Mouse (Mus musculus) erythroblast, adult 5-6 weeks (primary cell): ENCODE measurements around the gene Lhb. TPM values are rescaled to one million over a fixed set of nuclear protein-coding genes. Genes with fewer than 3 reads are reported as not detected.
A peak's percentile ranks its signal among the peaks of the same experiment; 100 is the strongest.
"Not testable (repeated sequence)": the region's sequence is repeated elsewhere in the genome, so short reads cannot be mapped to it uniquely, and the experiment has no call there.

Source experiments
- ATAC-seq: replicated peaks from 2 replicates; pipeline ENCODE4 v1.8.0; 2016; ENCODE audit warnings: moderate number of reproducible peaks, mild to moderate bottlenecking, moderate TSS enrichment, inconsistent platforms; ENCODE audit not compliant: poor library complexity, low FRiP score, severe bottlenecking
- total RNA-seq, 2 experiments: library from RNA; stranded (forward) in 1 of 2; stranded (reverse) in 1 of 2; fragments of 150-400 nt in 1 of 2; fragments of 200-764, 138-1000 nt in 1 of 2; gene quantifications; 2 replicates each; pipeline versions ENCODE4 v1.2.3 to v1.2.4; 2015 to 2017; ENCODE audit warnings: low replicate concordance in 2 of 2

The Lhb gene
- total RNA-seq, 2 experiments from 2014 or later = not detected

DNA sequence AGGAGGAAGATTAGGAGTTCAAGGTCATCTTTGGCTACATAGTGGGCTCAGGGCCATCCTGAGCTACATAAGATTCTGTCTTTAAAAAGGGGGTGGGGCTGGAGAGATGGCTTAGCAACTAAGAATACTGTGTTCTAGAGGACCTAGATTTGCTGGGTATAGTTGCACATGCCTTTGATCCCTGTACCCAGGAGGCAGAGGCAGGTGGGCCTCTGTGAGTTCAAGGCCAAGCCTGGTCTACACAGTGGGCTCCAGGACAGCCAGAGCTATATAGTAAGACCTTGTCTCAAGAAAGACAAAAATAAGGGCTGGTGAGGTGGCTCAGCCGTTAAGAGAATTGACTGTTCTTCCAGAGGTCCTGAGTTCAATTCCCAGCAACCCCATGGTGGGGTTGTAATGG is 29.4 kb downstream of the Lhb start:
- ATAC-seq = no peak

DNA sequence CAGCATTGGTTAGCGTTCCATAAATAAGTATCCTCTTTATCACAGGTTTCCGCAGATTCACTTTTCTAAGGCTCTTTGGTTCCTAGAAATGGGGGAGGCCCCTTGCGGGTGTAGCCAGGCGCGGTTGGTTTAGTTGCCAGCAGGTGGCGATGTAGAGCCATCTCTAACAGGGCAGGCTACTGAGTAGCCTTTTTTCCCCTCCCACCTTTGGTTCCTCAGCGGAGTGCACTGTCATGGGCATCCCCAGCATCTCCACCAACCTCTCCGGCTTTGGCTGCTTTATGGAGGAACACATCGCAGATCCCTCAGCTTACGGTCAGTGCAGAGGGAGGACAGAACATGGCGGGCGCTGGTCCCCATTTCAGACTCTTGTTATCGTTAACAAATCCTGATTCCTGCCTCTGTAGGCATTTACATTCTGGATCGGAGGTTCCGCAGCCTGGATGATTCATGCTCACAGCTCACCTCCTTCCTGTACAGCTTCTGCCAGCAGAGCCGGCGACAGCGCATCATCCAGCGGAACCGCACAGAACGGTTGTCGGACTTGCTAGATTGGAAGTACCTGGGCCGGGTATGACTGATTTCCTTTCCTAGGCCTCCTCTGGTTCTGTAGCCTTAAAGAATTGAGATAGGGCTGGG is 30.8 kb downstream of the Lhb start:
- ATAC-seq = peak; percentile 89

DNA sequence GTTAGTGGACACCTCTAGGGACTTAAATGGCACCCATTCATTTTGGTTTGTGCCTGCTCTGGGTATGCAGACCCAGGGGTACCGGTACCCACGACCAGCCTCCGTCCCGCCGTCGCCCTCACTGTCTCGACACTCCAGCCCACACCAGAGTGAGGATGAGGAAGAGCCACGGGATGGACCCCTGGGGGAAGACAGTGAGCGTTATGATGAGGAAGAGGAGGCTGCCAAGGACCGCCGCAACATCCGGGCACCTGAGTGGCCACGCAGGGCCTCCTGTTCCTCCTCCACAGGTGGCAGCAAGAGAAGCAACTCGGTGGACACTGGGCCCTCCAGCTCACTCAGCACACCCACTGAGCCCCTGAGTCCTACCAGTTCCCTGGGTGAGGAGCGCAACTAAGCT is 34.4 kb downstream of the Lhb start:
- no peak for ATAC-seq

GRCm38 (mm10) chr7:45455932-45456696 is 35.5 kb downstream of the Lhb start:
- ATAC-seq = no peak

- ATAC-seq = no peak
Measured at GRCm38 (mm10) chr7:45456721-45457203, 36.1 kb downstream of the Lhb start.

DNA sequence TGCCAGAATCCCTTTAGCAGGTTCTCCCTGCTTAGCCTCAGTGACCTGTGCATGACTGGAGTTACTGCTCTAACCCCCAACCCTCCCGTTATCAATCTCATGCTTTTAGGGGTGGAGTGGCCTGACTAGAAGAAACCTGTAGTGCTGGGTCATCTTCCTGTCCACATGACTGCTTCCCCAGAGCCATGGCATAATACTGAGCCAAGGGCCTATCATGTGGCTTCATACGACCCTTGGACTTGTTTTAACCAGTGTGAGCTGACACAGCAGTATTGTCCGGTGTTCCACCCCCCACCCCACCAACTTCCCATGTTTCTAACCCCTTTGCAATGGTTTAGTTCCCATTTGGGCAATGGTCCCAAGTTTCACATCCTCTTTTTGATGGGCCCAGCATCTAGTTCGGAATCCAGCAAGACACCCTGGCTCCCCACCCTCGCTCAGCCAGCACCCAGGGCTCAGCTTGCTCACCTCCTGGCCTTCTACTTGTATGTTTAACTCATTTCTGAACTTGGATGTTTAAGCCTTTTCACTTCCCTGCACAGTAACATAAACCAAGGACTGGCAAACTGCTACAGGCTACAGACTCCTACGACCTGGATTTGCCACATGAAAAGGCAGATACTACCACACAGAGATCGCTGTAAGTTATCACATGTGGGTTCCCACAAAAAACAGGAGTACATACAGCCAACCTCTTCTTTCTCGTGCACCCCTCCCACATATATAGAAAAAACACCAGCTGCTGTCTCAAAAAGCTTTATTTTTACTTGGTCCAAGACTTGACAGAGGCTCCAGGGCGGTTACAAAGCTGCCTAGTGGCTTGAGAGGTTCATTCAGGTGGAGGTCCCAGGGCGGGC is 36.8 kb downstream of the Lhb start:
- 0 out of 2 replicates have a peak, but pooled peaks have one; percentile 10 for ATAC-seq

DNA sequence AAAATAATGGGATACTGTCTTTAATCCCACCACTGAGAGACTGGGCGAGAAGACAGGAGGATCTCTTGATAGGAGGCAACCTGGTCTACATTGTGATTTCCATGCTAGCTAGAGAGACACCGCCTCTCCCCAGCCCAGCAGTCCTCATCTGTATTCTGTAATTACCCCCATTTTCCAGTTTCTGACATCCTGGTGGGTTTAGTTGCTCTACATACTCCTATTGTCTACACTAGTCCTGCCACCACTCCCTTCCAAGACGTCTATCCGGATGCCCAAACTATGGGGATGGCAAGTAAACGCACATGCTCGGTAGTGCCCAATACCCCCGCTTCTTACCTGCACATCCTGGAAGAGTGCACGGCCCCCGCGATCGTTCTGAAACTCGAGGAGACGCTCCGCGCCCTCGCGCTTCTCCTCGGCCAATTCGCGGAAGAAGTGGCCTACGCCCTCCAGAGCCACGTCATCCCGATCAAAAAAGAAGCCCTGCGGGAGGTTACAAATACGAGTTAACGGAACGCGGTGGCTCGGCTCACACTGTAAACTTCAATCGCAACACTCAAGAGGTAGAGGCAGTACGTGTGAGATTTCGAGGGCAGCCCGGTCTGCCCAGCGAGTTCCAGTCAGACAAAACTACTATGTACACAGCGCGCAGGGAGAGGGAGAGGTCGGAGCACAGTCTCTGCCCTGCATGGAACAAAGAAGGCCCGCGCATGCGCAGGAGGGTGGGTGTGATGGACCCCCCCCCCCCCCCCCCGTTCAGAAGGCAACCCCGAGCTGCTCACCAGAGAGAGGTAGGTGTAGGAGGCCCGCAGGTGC is 38.3 kb downstream of the Lhb start:
- ATAC-seq = peak; percentile 8; the same call in 1 of the 2 replicates

GRCm38 (mm10) chr7:45459564-45460140 is 39.0 kb downstream of the Lhb start, which contains the start of gene Ftl1:
Gene Ftl1, minus strand, starts transcription at chr7:45459884.
- peak; percentile 85 for ATAC-seq

DNA sequence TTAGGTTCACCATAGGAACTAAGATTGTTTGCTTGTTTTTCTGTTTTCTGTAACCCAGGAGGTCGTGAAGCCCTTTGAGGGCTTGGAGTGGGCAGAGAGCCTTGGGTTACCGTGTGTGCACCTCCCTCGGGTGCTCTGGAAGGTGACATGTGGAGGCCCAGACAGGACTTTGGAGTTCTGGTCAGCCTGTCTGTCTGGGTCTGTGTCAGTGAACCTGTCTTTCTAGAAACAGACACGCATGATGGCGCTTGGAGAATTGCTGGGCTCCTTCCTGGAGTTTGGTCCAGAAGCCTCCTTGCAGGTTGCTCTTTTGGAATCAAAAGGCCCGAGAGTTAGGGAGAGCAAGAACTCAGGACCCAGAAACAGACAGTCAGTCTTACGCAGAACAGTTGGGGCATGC is 39.8 kb downstream of the Lhb start:
- ATAC-seq = peak; percentile 24

DNA sequence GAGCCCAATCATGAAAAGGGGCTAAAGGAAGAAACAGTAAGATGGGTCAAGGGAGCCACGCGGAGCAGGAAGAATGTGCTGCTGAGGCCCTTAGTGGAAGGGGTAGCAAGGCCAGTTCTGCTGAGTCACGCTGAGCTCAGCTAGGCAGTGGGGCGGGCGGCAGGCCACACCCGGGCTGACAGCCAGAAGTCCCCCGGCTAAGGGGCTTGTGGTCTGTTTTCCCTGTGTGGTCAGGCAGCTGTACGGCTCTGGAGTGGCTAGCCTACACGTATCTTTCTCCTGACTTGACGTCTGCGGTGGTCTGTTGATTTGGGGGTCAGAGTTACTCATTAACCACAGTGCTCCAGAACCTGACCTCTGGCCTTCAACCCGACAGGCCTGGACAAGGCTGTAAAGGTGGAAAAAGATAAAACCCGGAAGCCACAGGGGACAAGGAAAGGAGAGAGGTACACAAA is 40.3 kb downstream of the Lhb start:
- peak; percentile 74 for ATAC-seq

GRCm38 (mm10) chr7:45461326-45461725 is 40.7 kb downstream of the Lhb start:
- ATAC-seq = peak; percentile 8

DNA sequence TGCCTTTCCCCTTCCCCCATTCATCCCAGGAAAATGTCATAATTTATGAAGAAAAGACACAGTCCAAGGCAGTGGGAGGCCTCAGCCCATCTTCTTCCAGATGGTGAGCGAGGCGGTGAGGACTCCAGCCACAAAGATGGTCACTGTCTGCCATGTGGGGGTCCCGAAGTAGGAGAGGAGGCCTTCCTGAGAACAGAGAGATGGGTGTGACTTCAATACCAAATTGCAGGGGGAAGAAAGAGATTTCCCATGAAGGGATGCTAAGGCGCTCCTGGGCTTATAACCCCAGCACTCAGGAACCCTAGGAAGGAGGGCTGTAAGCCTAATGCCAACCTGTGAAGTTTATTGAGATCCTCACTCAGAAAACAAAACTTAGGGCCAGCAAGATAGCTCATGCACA is 41.2 kb downstream of the Lhb start:
- no peak for ATAC-seq

- no peak for ATAC-seq
Measured at GRCm38 (mm10) chr7:45462325-45462724, 41.7 kb downstream of the Lhb start.

DNA sequence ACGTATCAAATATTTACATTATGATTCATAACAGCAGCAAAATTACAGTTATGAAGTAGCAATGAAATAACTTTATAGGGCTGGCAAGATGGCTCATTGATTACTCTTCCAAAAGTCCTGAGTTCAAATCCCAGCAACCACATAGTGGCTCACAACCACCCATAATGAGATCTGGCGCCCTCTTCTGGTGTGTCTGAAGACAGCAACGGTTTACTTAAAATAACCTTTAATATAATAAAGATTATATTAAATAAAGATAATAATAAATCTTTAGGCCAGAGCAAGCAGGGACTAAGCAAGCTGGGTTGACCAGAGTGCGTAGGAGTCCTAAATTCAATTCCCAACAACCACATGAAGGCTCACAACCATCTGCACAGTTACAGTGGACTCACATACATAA is 42.2 kb downstream of the Lhb start:
- ATAC-seq = not testable (repeated sequence)

- ATAC-seq = no peak
Measured at GRCm38 (mm10) chr7:45463987-45464778, 43.6 kb downstream of the Lhb start.

DNA sequence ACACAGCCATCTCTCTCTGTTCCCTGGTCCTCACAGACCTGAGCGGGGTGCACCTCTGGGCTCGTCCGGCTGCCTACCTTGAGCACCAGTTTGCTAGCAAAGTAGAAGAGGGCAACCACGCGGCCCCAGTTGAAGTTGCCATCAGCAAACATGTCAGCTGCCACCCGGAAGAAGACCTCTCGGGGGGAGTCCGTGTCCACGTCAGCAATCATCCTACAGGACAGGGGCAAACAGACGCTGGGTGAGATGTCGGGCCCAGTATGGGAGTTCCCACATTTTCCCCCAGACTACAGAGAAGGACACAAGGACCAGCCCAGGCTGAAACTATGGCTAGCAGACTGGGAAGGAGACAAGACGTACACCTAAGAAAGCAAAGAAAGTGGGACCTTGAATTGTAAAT is 44.5 kb downstream of the Lhb start:
- no peak for ATAC-seq

DNA sequence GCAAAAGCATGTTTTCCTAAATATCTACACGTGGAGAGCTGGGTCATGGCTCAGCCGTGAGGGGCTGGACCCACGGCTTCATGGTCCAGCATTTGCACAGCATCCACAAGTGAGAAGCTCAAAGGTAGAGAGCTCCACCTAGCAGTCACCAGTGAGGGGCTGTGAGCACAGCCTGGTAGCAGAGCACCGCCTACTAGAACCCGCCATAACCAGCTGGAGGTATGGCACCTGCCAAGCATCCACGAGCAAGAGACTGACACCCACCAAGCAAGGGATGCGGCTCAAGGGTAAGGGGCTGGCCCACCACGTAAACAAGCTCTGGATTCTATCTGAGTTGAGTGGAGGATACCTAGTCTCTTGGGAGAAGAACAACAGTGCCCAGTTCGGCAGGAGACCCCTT is 44.9 kb downstream of the Lhb start:
- no peak for ATAC-seq
